Mouse (Mus musculus): ENCODE measurements at regions not wholly inside any gene's neighbourhood (a gene's known extent, or its start where the extent isn't known, plus 50 kb on each side); places are given as distances from the start of the nearest gene placed in this dataset.

DNA sequence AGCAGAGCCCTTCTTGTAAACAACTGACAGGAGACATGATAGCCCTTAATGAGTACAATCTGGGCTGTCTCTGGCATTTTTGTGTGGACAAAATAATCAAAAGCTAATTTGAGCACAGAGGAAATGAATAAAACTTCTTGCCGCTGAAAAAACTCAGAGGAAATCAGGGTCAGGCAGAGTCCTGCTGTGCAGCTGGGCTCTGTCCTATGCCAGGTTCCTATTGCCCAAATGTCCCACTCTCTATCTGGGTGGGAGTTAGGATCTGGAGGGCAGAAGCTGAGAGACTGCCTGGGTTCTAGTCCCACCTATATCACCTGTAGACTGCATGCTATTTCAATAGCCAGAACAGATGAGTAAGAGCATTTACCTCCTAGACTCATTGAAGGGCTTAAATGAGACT, 83.8 kb upstream of the Bmp2k start:
- no peak for TF ChIP-seq CTCF (IDR thresholded peaks at IDR 0.05; ENCODE audit: low read depth)
- TF ChIP-seq EP300 (IDR thresholded peaks at IDR 0.05; ENCODE audit: low read depth), result no peak

Data from liver, postnatal 0 days (tissue).